Mouse (Mus musculus): ENCODE measurements around the gene Cox8b. TPM values are rescaled to one million over a fixed set of nuclear protein-coding genes. Genes with fewer than 3 reads are reported as not detected.
A peak's percentile ranks its signal among the peaks of the same experiment; 100 is the strongest.
"Not testable (repeated sequence)": the region's sequence is repeated elsewhere in the genome, so short reads cannot be mapped to it uniquely, and the experiment has no call there.

The Cox8b gene
- polyA plus RNA-seq, 1 experiment from 2014 or later: 0.49 TPM

DNA sequence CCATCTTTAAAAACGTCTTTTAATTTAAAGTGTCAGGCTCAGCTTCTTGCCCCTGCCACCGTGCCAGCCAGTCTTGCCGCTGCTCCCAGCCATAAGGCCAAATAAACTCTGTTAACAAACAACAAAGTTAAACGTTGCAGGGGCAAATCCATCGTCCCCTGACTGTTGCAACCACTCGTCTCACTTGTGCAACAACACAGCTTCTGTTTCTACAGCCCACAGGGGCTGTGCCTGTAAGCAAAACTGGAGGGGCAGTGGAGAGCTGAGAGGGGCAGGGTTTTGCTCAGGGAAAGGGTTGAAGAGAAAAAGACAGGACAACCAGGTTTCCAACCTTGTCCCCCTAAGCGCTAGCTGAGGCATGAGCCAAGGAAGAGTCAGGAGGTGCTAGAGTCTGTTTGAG lies 7.9 kb upstream of the Cox8b start:
- Histone ChIP-seq H3K27ac (no peak overlapping the region), H3K4me1 (peaks cover 17% of the 10 kb centered on the region), H3K9me3 (replicated peaks) (no peaks in the 10 kb centered on the region), H3K27me3 (ENCODE audit: low read depth, poor library complexity, severe bottlenecking) (no peaks in the 10 kb centered on the region), H3K36me3 (no peaks in the 10 kb centered on the region), H3K4me3 (peak overlapping the region; percentile 51; the same call in 1 of the 2 replicates)
- WGBS: 53% methylated on average over 7 of the region's 7 CpGs
- DNase-seq (ENCODE audit: low spot score): no peak

DNA sequence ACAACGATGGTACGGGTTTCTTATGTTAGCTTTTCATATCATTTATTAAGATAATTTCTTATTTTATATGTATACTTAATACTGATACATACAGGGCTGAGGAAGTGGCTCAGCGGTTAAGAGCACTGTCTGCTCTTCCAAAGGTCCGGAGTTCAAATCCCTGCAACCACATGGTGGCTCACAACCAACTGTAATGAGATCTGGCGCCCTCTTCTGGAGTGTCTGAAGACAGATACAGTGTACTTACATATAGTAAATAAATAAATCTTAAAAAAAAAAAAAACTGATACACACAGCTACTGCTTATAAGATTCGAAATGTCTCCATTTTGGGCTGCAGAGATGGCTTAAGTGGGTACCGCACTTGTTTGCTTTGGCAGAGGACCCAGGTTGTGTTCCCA lies 7.5 kb upstream of the Cox8b start:
- H3K36me3 ChIP-seq: no peaks in the 10 kb centered on the region
- H3K27me3 ChIP-seq (ENCODE audit: low read depth, poor library complexity, severe bottlenecking): no peaks in the 10 kb centered on the region
- H3K4me3 ChIP-seq: no peak overlapping the region
- WGBS: 85% methylated on average over 7 of the region's 7 CpGs
- H3K4me1 ChIP-seq: peaks cover 22% of the 10 kb centered on the region
- H3K27ac ChIP-seq: no peak overlapping the region
- DNase-seq (ENCODE audit: low spot score): no peak
- no peaks in the 10 kb centered on the region for H3K9me3 ChIP-seq (replicated peaks)

DNA sequence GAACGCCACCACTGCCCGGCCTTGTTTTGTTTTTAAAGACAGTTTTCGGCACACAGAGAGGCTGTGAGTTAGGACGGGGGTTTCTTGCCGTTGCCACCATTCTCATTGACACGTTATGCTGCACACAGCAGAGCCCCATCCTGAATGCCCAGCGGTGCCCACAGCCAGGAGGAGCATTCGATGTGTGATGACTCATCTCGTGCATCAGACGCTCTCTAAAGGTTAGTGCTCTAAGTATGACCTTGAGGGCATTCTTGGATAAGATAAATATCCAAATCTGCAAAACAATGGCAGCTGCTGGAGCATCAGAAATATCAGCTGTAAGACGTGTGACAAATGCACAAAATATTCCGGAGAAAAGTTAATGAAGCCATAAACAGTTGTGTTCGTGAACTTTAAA lies 6.9 kb upstream of the Cox8b start:
- Histone ChIP-seq H3K9me3 (replicated peaks) (no peaks in the 10 kb centered on the region), H3K27ac (no peak overlapping the region), H3K4me3 (no peak overlapping the region), H3K4me1 (peaks cover 26% of the 10 kb centered on the region), H3K27me3 (ENCODE audit: low read depth, poor library complexity, severe bottlenecking) (no peaks in the 10 kb centered on the region), H3K36me3 (no peaks in the 10 kb centered on the region)
- DNase-seq (ENCODE audit: low spot score): no peak
- 88% methylated on average over 13 of the region's 13 CpGs for WGBS

DNA sequence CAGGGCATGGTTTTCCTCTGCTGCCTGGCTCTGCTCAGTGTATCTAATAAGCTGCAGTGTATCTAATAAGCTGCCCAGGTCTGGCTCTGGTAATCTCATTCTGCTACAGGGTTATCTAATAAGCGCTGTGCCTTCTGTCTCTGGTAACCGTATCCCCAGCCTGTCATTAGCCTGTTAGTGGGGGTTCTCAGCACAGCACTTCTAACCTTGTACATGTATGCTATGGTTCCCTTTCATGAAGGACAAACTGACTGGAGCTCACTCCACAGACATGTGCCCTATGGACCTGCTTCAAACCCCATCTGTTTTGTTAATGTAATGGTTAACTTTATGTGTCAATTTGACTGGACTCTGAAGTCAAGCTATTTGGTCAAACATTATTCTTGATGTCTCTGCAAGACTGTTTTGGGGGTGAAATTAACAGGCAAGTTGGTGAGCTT lies 5.4 kb upstream of the Cox8b start:
- DNase-seq (ENCODE audit: low spot score): no peak
- no peaks in the 10 kb centered on the region for H3K9me3 ChIP-seq (replicated peaks)
- H3K27me3 ChIP-seq (ENCODE audit: low read depth, poor library complexity, severe bottlenecking): no peaks in the 10 kb centered on the region
- no peak overlapping the region for H3K27ac ChIP-seq
- no peak overlapping the region for H3K4me3 ChIP-seq
- H3K4me1 ChIP-seq: peaks cover 30% of the 10 kb centered on the region
- H3K36me3 ChIP-seq: 0 out of 2 replicates have a peak, but pooled peaks cover 5% of the 10 kb centered on the region
- 85% methylated on average over 2 of the region's 2 CpGs for WGBS

DNA sequence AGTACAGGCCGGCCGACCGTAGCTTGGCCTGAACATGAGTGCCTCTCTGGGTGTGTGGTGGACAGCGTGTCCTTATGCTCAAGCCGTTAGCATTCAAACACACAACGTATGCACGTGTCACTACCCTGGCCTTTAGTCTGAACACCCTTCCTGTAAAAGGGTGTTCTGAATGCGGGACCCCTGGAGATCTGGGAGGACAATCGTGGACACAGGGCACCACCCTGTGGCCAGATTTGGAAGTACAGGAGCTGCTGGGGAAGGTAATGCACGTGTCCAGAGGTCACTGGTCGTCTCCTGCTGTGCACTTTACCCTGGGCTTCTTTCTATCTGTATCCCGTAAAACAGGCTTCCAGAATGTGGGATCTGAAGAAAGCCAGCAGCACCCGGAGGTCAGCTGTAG lies 3.0 kb upstream of the Cox8b start:
- Histone ChIP-seq H3K27me3 (ENCODE audit: low read depth, poor library complexity, severe bottlenecking) (no peaks in the 10 kb centered on the region), H3K27ac (peak overlapping the region; percentile 31), H3K36me3 (peaks cover 25% of the 10 kb centered on the region), H3K4me3 (no peak overlapping the region), H3K9me3 (replicated peaks) (no peaks in the 10 kb centered on the region), H3K4me1 (peaks cover 20% of the 10 kb centered on the region)
- 27% methylated on average over 13 of the region's 13 CpGs for WGBS
- peak; percentile 87 for DNase-seq (ENCODE audit: low spot score)

DNA sequence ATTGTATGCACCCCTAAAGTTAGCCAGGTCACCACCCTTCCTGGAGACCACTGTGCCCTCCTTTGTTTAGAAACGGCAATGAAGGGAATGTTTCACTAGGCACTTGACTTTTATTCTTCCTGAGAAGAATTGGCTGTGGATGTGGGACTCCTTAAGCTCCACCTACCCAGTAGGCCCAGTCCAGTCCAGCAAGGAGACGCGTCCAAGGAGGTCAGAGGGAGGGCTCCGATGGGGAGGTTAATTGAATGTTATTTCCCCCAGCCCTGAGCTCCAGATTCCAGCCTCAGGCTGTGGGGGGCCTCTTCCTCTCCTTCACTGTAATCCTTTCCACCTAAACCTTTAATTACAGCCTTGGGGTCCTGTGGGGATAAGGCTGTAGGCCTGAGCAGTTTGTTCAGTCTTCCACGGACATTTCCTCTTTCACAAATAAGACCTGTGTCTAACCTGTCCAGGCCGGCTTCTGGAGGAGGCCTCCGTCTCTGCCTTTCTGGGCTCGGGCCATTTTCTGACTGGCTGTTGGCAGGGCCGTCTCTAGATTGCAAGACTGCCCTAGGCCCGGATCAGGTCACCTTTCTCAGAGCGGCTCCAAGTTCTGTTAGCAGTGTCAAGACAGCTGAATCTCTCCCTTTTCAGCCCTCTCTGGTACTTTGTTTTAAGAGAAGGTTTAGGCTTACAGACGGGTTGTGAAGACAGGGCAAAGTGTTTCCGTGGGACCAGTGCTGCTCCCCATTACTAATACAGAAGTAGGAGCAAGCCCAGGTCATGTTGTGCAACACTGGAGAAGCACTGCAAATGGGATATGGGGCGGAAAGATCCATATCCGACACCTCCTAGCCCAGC lies 2.0 kb upstream of the Cox8b start:
- WGBS: 76% methylated on average over 15 of the region's 15 CpGs
- Histone ChIP-seq H3K4me1 (peaks cover 18% of the 10 kb centered on the region), H3K4me3 (no peak overlapping the region), H3K36me3 (peaks cover 35% of the 10 kb centered on the region), H3K27me3 (ENCODE audit: low read depth, poor library complexity, severe bottlenecking) (no peaks in the 10 kb centered on the region), H3K9me3 (replicated peaks) (no peaks in the 10 kb centered on the region), H3K27ac (peak overlapping the region; percentile 31; the same call in 1 of the 2 replicates)
- no peak for DNase-seq (ENCODE audit: low spot score)

DNA sequence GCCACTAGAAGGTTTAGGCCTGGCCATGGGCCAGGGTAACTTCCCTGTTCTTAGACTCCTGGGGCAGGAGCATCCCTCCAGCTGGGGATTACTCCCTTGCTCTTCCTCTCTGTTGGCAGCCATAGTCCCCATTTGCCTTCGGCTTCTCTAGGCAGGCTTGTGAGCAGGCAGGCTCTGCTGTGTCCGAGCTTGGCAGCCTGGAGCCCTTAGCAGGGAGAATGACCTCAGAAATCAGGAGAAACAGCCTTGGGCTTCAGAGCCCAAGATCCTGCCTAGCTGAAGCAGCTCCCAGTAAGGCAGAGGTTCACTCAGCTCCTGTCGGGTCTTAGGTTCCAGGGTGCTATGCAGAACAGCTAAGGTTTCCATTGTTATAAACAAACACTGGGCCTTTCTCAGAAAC lies 1.1 kb downstream of the Cox8b start:
- H3K27ac ChIP-seq: no peak overlapping the region
- WGBS: 87% methylated on average over 3 of the region's 3 CpGs
- no peaks in the 10 kb centered on the region for H3K27me3 ChIP-seq (ENCODE audit: low read depth, poor library complexity, severe bottlenecking)
- H3K4me1 ChIP-seq: peaks cover 18% of the 10 kb centered on the region
- no peak overlapping the region for H3K4me3 ChIP-seq
- peaks cover 63% of the 10 kb centered on the region for H3K36me3 ChIP-seq
- no peak for DNase-seq (ENCODE audit: low spot score)
- H3K9me3 ChIP-seq (replicated peaks): no peaks in the 10 kb centered on the region

DNA sequence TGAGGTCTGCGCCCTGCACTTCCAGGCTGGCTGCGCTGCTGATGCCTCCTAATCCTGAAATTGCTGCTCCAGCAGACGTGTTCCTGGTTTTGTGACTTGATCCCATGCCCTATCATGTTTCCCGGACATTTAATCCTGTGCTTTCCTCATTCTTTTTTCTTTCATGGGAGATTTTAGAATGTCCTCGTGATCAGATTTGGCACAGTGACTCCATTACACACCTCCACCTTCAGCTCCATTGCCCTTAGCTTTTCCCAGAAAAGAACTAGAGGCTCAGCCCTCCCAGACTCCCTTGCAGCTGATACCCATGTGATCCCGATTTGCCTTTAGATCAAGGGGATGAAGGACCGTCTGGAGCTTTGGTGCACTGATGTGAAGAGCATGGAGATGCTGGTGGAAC lies 2.4 kb downstream of the Cox8b start:
- Histone ChIP-seq H3K4me1 (peaks cover 10% of the 10 kb centered on the region), H3K27ac (no peak overlapping the region), H3K27me3 (ENCODE audit: low read depth, poor library complexity, severe bottlenecking) (no peaks in the 10 kb centered on the region), H3K4me3 (no peak overlapping the region), H3K36me3 (peaks cover 76% of the 10 kb centered on the region), H3K9me3 (replicated peaks) (no peaks in the 10 kb centered on the region)
- no peak for DNase-seq (ENCODE audit: low spot score)
- 89% methylated on average over 7 of the region's 7 CpGs for WGBS

DNA sequence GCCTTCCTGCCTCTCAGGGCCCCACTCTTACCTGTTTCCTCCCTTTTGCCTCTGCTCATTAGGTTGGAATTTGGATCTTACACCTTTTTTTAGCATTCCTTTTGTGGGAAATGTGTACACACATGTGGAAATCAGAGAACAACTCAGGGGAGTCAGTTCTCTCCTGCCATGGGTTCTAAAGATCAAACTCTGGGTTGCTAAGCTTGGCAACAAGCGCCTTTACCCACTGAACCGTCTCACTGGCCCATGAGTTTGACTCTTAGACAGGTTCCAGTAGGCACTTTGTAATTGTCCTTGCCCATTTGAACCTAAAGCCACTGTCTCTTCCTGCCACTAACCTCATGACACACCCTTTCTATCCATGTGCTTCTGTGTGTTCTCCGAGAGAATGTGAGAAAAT lies 5.6 kb downstream of the Cox8b start:
- H3K36me3 ChIP-seq: peaks cover 86% of the 10 kb centered on the region
- no peak for DNase-seq (ENCODE audit: low spot score)
- H3K27ac ChIP-seq: no peak overlapping the region
- H3K9me3 ChIP-seq (replicated peaks): no peaks in the 10 kb centered on the region
- no peak overlapping the region for H3K4me3 ChIP-seq
- 92% methylated on average over 3 of the region's 3 CpGs for WGBS
- no peaks in the 10 kb centered on the region for H3K4me1 ChIP-seq
- no peaks in the 10 kb centered on the region for H3K27me3 ChIP-seq (ENCODE audit: low read depth, poor library complexity, severe bottlenecking)

DNA sequence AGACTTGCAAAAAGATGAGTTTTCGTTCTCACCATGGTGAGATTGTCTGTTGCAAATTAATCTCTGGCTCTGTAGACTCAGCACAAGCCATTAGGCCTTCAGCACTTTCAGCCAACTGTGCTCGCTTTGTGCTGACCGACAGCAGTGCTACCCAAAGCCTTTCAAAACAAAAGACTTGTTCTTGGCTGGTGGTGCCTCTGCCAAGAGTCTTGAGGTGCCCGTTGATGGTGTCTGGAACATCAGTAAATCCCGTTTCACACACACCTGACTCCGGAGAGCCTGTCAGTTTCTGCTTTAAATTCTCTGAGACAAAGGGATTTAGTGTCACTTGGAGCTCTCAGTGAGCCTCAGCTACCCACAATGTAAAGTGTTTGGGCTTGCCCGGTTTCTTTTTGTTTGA lies 6.2 kb downstream of the Cox8b start:
- Histone ChIP-seq H3K9me3 (replicated peaks) (no peaks in the 10 kb centered on the region), H3K4me1 (no peaks in the 10 kb centered on the region), H3K36me3 (peaks cover 86% of the 10 kb centered on the region), H3K4me3 (no peak overlapping the region), H3K27ac (no peak overlapping the region), H3K27me3 (ENCODE audit: low read depth, poor library complexity, severe bottlenecking) (no peaks in the 10 kb centered on the region)
- no peak for DNase-seq (ENCODE audit: low spot score)
- whole genome bisulfite sequencing: 91% methylated on average over 7 of the region's 7 CpGs

DNA sequence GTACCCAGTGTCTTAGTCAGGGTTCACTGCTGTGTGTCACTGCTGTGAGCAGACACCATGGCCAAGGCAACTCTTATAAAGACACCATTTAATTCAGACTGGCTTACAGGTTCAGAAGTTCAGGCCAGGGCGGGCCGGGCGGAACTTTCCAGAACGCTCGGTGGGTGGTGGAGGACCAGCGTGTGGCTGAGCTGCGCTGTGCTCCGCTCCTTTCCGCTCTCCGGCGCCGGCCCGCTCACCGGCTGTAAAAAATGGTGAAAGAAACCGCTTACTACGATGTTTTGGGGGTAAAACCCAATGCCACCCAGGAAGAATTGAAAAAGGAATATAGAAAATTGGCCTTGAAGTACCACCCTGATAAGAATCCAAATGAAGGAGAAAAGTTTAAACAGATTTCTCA lies 9.6 kb downstream of the Cox8b start:
- not testable (repeated sequence) for H3K27me3 ChIP-seq (ENCODE audit: low read depth, poor library complexity, severe bottlenecking); H3K27ac ChIP-seq; H3K9me3 ChIP-seq (replicated peaks); H3K4me3 ChIP-seq; H3K4me1 ChIP-seq; DNase-seq (ENCODE audit: low spot score)
- 94% methylated on average over 16 of the region's 16 CpGs for WGBS
- peaks cover 85% of the 10 kb centered on the region for H3K36me3 ChIP-seq

DNA sequence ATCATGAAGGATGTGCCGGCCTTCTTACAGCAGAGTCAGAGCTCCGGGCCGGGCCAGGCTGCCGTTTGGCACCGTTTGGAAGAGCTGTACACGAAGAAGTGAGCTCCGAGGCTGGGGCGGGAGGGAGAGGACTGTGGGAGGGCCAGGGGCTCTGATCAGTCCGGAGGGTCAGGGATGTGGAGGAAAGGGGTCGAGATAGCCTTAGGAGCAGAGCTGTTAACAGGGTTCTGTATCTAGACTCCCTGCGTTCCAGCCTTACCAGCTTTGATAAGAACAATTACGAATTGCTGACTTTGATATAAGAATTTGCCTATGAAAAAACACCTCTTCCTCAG lies 17.8 kb downstream of the Cox8b start:
- Histone ChIP-seq H3K9me3 (replicated peaks) (no peaks in the 10 kb centered on the region), H3K27ac (peak overlapping the region; percentile 90), H3K36me3 (peaks cover 40% of the 10 kb centered on the region), H3K4me1 (peaks cover 16% of the 10 kb centered on the region), H3K4me3 (peak overlapping the region; percentile 91), H3K27me3 (ENCODE audit: low read depth, poor library complexity, severe bottlenecking) (no peaks in the 10 kb centered on the region)
- DNase-seq (ENCODE audit: low spot score): no peak
- WGBS: under 1% methylated on average over 12 of the region's 12 CpGs

DNA sequence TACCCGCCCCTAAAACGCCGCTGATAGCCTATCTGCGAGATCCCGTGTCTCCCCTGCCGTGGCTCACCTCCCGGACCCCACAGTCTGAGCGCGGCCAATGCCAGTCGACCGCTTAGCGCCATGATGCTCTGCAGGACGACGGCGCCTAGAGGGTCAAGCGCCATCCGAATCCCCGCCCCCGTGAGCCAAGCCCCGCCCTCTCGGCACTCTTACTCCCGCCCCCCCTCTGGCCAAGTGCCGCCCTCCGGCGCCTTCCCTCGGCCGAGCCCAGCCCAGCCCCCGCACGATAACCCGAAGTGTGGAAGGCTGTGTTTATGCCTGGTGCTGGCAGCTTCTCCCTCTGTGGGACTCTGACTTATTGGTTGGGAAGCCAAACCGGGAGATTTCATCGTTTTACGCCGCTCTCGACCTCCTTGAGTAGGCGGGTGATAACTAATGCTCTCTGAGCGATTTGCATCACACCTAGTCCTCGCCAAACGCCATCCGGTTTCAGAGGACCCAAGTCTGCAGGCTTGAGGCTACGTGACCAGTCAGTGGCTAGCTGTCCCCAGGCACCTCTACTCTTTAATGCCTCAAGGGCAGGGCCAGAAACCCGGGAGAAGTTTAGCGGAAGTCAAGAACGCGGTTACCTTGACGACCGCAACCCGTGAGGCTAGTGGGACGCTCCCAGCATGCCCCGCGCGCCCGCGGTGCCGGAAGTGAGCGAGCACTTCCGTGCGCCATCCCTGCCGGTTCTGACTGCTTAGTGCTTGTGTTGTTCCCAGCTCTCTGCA lies 18.4 kb downstream of the Cox8b start, which contains the start of the genes Psmd13 and Sirt3:
Gene Psmd13, plus strand, starts transcription at position 273 of the 773 bp plus-strand sequence.
Gene Sirt3, minus strand, starts transcription at position 614 of the 773 bp plus-strand sequence.
- Histone ChIP-seq H3K36me3 (peaks cover 39% of the 10 kb centered on the region), H3K27me3 (ENCODE audit: low read depth, poor library complexity, severe bottlenecking) (no peaks in the 10 kb centered on the region), H3K27ac (peak within 1 kb of the TSS; percentile 90), H3K4me3 (peak within 1 kb of the TSS; percentile 91), H3K9me3 (replicated peaks) (no peaks in the 10 kb centered on the region), H3K4me1 (peaks cover 16% of the 10 kb centered on the region)
- peak; percentile 96 for DNase-seq (ENCODE audit: low spot score)
- under 1% methylated on average over 59 of the region's 59 CpGs for WGBS
